ENCODE assay signal across 9 mouse cellular contexts in genomic region chr14:26491150-26491549, GRCm38 (mm10). TPM values are rescaled to one million over a fixed set of nuclear protein-coding genes. Genes with fewer than 3 reads are reported as not detected.
DNase-seq lines count a peak whose midpoint lies in the region; ATAC-seq and TF ChIP-seq lines count a peak whose summit lies in the region.
"Had no signal": no experiment of that assay in that cellular context is flagged by ENCODE, and none has a peak within 500 bp of the region (broad histone marks: within the 10 kb centered on the region; RNA-seq: fewer than 3 reads in every experiment).

No protein-coding gene starts in this region.

- peak; percentile 84 for TF ChIP-seq CTCF in forebrain, postnatal 0 days (IDR thresholded peaks at IDR 0.05; ENCODE audit: low read depth)
- TF ChIP-seq CTCF in left cerebral cortex, adult 2 months (IDR thresholded peaks at IDR 0.05) = peak; percentile 76
- peak; percentile 75; the same call in 1 of the 2 replicates for TF ChIP-seq CTCF in spleen, adult 2 months (IDR thresholded peaks at IDR 0.05; ENCODE audit: extremely low read depth, insufficient read depth, insufficient read length, insufficient replicate concordance)

- H3K36me3 ChIP-seq in kidney, embryonic 14.5 days (ENCODE audit: control insufficient read depth, insufficient read depth, low read length) = no peaks in the 10 kb centered on the region
- H3K36me3 ChIP-seq in forebrain, postnatal 0 days (ENCODE audit: insufficient read depth) = no peaks in the 10 kb centered on the region
- no peaks in the 10 kb centered on the region for H3K36me3 ChIP-seq in hindbrain, embryonic 16.5 days (ENCODE audit: control insufficient read depth, insufficient read depth, low read length)
- H3K36me3 ChIP-seq in midbrain, embryonic 11.5 days (ENCODE audit: control insufficient read depth, insufficient read depth, low read length) = no peaks in the 10 kb centered on the region
- no peaks in the 10 kb centered on the region; the same call in 1 of the 2 replicates for H3K36me3 ChIP-seq in spleen, adult 2 months (ENCODE audit: control insufficient read depth, insufficient read depth, low read length)
- H3K36me3 ChIP-seq: neural tube, embryonic 12.5 days had no signal

- H3K27ac ChIP-seq in kidney, embryonic 14.5 days (ENCODE audit: low read depth, low read length) = no peak overlapping the region
- no peak overlapping the region for H3K27ac ChIP-seq in forebrain, postnatal 0 days (ENCODE audit: low read depth, low read length)
- no peak overlapping the region for H3K27ac ChIP-seq in hindbrain, embryonic 16.5 days (ENCODE audit: low read depth, low read length)
- H3K27ac ChIP-seq in left cerebral cortex, adult 2 months = no peak overlapping the region
- no peak overlapping the region for H3K27ac ChIP-seq in midbrain, embryonic 11.5 days (ENCODE audit: low read depth, low read length)
- no peak overlapping the region for H3K27ac ChIP-seq in spleen, adult 2 months (ENCODE audit: insufficient read depth, low read length)
- H3K27ac ChIP-seq: neural tube, embryonic 12.5 days had no signal

- DNase-seq in kidney, adult 11 months = peak; percentile 53
- DNase-seq in c-Kit-positive CD71-positive TER-119-negative erythroid progenitor cells, embryonic 14.5 days (ENCODE audit: low read depth) = peak; percentile 75
- DNase-seq in forebrain, postnatal 0 days = peak; percentile 75
- peak; percentile 45 to 65 for DNase-seq in left cerebral cortex, adult 2 months (ENCODE audit: extremely low spot score in 1 of 2, low spot score in 2 of 2)
- peak; percentile 91 for DNase-seq in midbrain, embryonic 11.5 days (ENCODE audit: low spot score, missing footprints)
- DNase-seq in spleen, adult 2 months (ENCODE audit: low read depth in 1 of 2, low spot score in 2 of 2) = peak; percentile 46 to 74

- no peak; the same call in 1 of the 2 replicates for ATAC-seq in kidney, embryonic 14.5 days (ENCODE audit: low FRiP score, low TSS enrichment)
- peak; percentile 71 for ATAC-seq in forebrain, postnatal 0 days
- ATAC-seq in hindbrain, embryonic 16.5 days = 0 out of 2 replicates have a peak, but pooled peaks have one; percentile 52
- no peak for ATAC-seq in midbrain, embryonic 11.5 days (ENCODE audit: low FRiP score)

- no peak for TF ChIP-seq POLR2A in spleen, adult 2 months (IDR thresholded peaks at IDR 0.05; ENCODE audit: low read depth, low read length)

- H3K9me3 ChIP-seq in kidney, embryonic 14.5 days (ENCODE audit: control insufficient read depth, low read length) = no peaks in the 10 kb centered on the region
- H3K9me3 ChIP-seq in forebrain, postnatal 0 days (ENCODE audit: low read length) = no peaks in the 10 kb centered on the region
- no peaks in the 10 kb centered on the region for H3K9me3 ChIP-seq in hindbrain, embryonic 16.5 days (ENCODE audit: control insufficient read depth, low read length)
- H3K9me3 ChIP-seq in midbrain, embryonic 11.5 days (ENCODE audit: control insufficient read depth, low read length) = no peaks in the 10 kb centered on the region
- H3K9me3 ChIP-seq: neural tube, embryonic 12.5 days had no signal

- peaks cover 5% of the 10 kb centered on the region; the same call in 1 of the 2 replicates for H3K4me1 ChIP-seq in kidney, embryonic 14.5 days (ENCODE audit: control insufficient read depth, insufficient read depth, low read length)
- H3K4me1 ChIP-seq in forebrain, postnatal 0 days (ENCODE audit: insufficient read depth) = no peaks in the 10 kb centered on the region
- H3K4me1 ChIP-seq in hindbrain, embryonic 16.5 days (ENCODE audit: control insufficient read depth, insufficient read depth, low read depth, low read length) = peaks cover 7% of the 10 kb centered on the region
- H3K4me1 ChIP-seq in midbrain, embryonic 11.5 days (ENCODE audit: control insufficient read depth, insufficient read depth, low read length) = peaks cover 8% of the 10 kb centered on the region
- H3K4me1 ChIP-seq in spleen, adult 2 months (ENCODE audit: control insufficient read depth, insufficient read depth, insufficient read length) = no peaks in the 10 kb centered on the region

- H3K4me2 ChIP-seq in kidney, embryonic 14.5 days (replicated peaks; ENCODE audit: low read depth, low read length) = no peak overlapping the region
- H3K4me2 ChIP-seq in forebrain, postnatal 0 days (ENCODE audit: low read depth) = no peak overlapping the region
- no peak overlapping the region for H3K4me2 ChIP-seq in hindbrain, embryonic 16.5 days (ENCODE audit: low read length)
- no peak overlapping the region for H3K4me2 ChIP-seq in midbrain, embryonic 11.5 days
- H3K4me2 ChIP-seq: neural tube, embryonic 12.5 days had no signal

- H3K4me3 ChIP-seq in kidney, embryonic 14.5 days (ENCODE audit: low read length) = no peak overlapping the region
- no peak overlapping the region for H3K4me3 ChIP-seq in forebrain, postnatal 0 days (ENCODE audit: low read depth, low read length)
- H3K4me3 ChIP-seq in hindbrain, embryonic 16.5 days (ENCODE audit: low read length) = no peak overlapping the region
- no peak overlapping the region for H3K4me3 ChIP-seq in left cerebral cortex, adult 2 months
- no peak overlapping the region for H3K4me3 ChIP-seq in midbrain, embryonic 11.5 days (ENCODE audit: low read depth, low read length)
- no peak overlapping the region for H3K4me3 ChIP-seq in spleen, adult 2 months (ENCODE audit: extremely low read depth, insufficient read depth, insufficient read length)
- H3K4me3 ChIP-seq: neural tube, embryonic 12.5 days had no signal

- intact Hi-C loops in left cerebral cortex, adult 2 months (cut with DNase I) = loop anchor here (2.0 to 5.0 kb wide), 2 partner anchors 44 to 86 kb away; partner anchors contain the start of gene Slmap

- H3K27me3 ChIP-seq in kidney, embryonic 14.5 days (ENCODE audit: control insufficient read depth, insufficient read depth, low read length) = no peaks in the 10 kb centered on the region
- H3K27me3 ChIP-seq in forebrain, postnatal 0 days (ENCODE audit: insufficient read depth, low read length) = no peaks in the 10 kb centered on the region
- H3K27me3 ChIP-seq in hindbrain, embryonic 16.5 days (replicated peaks; ENCODE audit: control insufficient read depth, insufficient read depth, low read length) = no peaks in the 10 kb centered on the region
- no peaks in the 10 kb centered on the region for H3K27me3 ChIP-seq in midbrain, embryonic 11.5 days (ENCODE audit: control insufficient read depth, insufficient read depth, low read length)
- no peaks in the 10 kb centered on the region for H3K27me3 ChIP-seq in spleen, adult 2 months (ENCODE audit: control insufficient read depth, insufficient read depth, low read length)
- H3K27me3 ChIP-seq: neural tube, embryonic 12.5 days had no signal

- 27% methylated on average over 2 of the region's 2 CpGs for WGBS in kidney, embryonic 14.5 days
- WGBS in forebrain, postnatal 0 days = 36% methylated on average over 2 of the region's 2 CpGs
- 30% methylated on average over 2 of the region's 2 CpGs for WGBS in hindbrain, embryonic 16.5 days
- WGBS in midbrain, embryonic 11.5 days = 42% methylated on average over 2 of the region's 2 CpGs
- 30% methylated on average over 2 of the region's 2 CpGs for WGBS in spleen, adult 2 months

- no peak overlapping the region for H3K9ac ChIP-seq in kidney, embryonic 14.5 days (ENCODE audit: low read depth, low read length)
- H3K9ac ChIP-seq in forebrain, postnatal 0 days = no peak overlapping the region
- no peak overlapping the region for H3K9ac ChIP-seq in hindbrain, embryonic 16.5 days (ENCODE audit: low read depth, low read length)
- no peak overlapping the region for H3K9ac ChIP-seq in midbrain, embryonic 11.5 days (ENCODE audit: low read length)
- H3K9ac ChIP-seq: neural tube, embryonic 12.5 days had no signal

RNA-seq across cellular contexts. Expression of gene Slmap, which starts 43.6 kb away (rescaled TPM):
- polyA plus RNA-seq in kidney, embryonic 14.5 days (2014; fragmentation: Nextera tagmentation; extraction: Ambion mirVana) = 19.5 and 26.8 TPM in 2 replicates
- total RNA-seq in forebrain, postnatal 0 days (2014; rRNA removed) = 23.9 and 27.2 TPM in 2 replicates
- polyA plus RNA-seq in forebrain, postnatal 0 days (2015; fragmentation: Nextera tagmentation; extraction: Ambion mirVana) = 6.8 and 9.9 TPM in 2 replicates
- 11.4 TPM in 2 replicates for polyA plus RNA-seq in hindbrain, embryonic 16.5 days (2015; fragmentation: Nextera tagmentation; extraction: Ambion mirVana)
- 100 to 1,000 TPM; 113 to 116 TPM for total RNA-seq in left cerebral cortex, adult 2 months (2021)
- polyA plus RNA-seq in midbrain, embryonic 11.5 days (2014; fragmentation: Nextera tagmentation; extraction: Ambion mirVana) = 21.3 and 24.8 TPM in 2 replicates
- polyA plus RNA-seq in spleen, adult 2 months (2012; rRNA removed) = 9.3 and 14.8 TPM in 2 replicates

Comparison
In these comparisons a context has a peak if more than half of its experiments do, and no peak if none do; other contexts are left out.
1. ATAC-seq: peak in forebrain, postnatal 0 days (single experiment) and hindbrain, embryonic 16.5 days (single experiment); none in kidney, embryonic 14.5 days (single experiment) and midbrain, embryonic 11.5 days (single experiment).
2. Peak in every context shown above with its lines, with median percentiles within 50 percentile points of each other: DNase-seq and CTCF ChIP-seq.